Mouse (Mus musculus): ENCODE results near the gene Serpinb11. TPM values are rescaled to one million over a fixed set of nuclear protein-coding genes. Genes with fewer than 3 reads are reported as not detected.

Serpinb11 gene
- total and polyA plus RNA-seq, 3 experiments = not detected

DNA sequence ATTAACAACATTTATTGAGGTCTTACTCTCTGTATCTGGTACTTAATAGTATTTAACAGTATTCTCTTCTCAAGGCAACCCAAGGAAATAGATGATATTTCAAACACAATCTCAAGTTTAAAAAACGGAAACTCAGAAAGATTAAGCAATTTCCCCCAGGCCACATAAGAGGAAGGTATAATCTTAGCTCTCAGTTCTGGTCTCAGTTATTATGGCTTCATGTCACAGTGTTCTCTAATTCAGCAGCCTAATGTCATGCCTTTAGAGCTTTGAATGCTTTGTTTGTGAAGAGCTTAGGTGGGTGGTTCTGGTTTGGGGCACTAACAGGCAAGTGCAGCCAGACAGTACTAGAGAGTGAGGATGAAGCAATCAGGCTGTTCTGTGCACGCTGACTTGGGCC, 28.8 kb downstream of the Serpinb11 start:
- TF ChIP-seq GATA1 (IDR thresholded peaks at IDR 0.05; ENCODE audit: borderline replicate concordance, low read length) (no peak), TAL1 (conservative IDR thresholded peaks at IDR 0.05; ENCODE audit: low read depth, low read length) (no peak), POLR2AphosphoS5 (IDR thresholded peaks at IDR 0.05; ENCODE audit: insufficient replicate concordance, low read depth, low read length) (no peak), CTCF (IDR thresholded peaks at IDR 0.05; ENCODE audit: low read depth, low read length) (no peak), GATA2 (IDR thresholded peaks at IDR 0.05; ENCODE audit: borderline replicate concordance, low read depth, low read length) (no peak)
- ATAC-seq (ENCODE audit: extremely low read depth, insufficient number of reproducible peaks, low FRiP score, poor library complexity, severe bottlenecking) = no peak
- DNase-seq (ENCODE audit: low spot score) = no peak
- peaks cover 19% of the 10 kb centered on the region for H3K9me3 ChIP-seq (replicated peaks)
- H3K36me3 ChIP-seq (replicated peaks) = no peaks in the 10 kb centered on the region
- H3K4me3 ChIP-seq (ENCODE audit: low read depth, low read length) = no peak overlapping the region
- no peaks in the 10 kb centered on the region for H3K27me3 ChIP-seq (ENCODE audit: insufficient read depth, low read length)
- no peaks in the 10 kb centered on the region for H3K4me1 ChIP-seq (ENCODE audit: insufficient read depth, low read depth, low read length)

DNA sequence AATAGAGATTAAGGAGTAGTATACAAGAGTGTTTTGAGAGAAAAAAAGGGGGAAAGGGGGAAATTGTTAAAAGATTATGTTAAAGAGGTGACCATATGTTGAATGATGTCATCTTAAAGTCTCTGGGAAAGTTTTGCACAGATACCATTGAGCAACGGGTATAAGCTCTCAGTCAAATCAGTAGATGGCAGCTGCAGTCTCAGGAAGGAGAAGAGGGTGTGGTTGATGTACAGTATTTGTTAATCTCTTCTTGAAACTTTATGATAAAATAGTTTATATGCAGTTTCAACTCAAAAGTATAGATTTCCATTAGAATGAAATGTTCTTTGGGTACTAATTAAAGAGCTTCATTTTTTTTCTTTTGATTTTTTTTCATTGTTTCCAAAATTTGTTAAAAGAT, 36.5 kb downstream of the Serpinb11 start:
- ATAC-seq (ENCODE audit: extremely low read depth, insufficient number of reproducible peaks, low FRiP score, poor library complexity, severe bottlenecking) (no peak), DNase-seq (ENCODE audit: low spot score) (no peak)
- Histone ChIP-seq H3K9me3 (replicated peaks) (peaks cover 8% of the 10 kb centered on the region), H3K27me3 (ENCODE audit: insufficient read depth, low read length) (no peaks in the 10 kb centered on the region), H3K4me1 (ENCODE audit: insufficient read depth, low read depth, low read length) (no peaks in the 10 kb centered on the region), H3K4me3 (ENCODE audit: low read depth, low read length) (no peak overlapping the region), H3K36me3 (replicated peaks) (no peaks in the 10 kb centered on the region)
- TF ChIP-seq TAL1 (conservative IDR thresholded peaks at IDR 0.05; ENCODE audit: low read depth, low read length) = no peak
- TF ChIP-seq POLR2AphosphoS5 (IDR thresholded peaks at IDR 0.05; ENCODE audit: insufficient replicate concordance, low read depth, low read length) = no peak
- no peak for TF ChIP-seq CTCF (IDR thresholded peaks at IDR 0.05; ENCODE audit: low read depth, low read length)
- no peak for TF ChIP-seq GATA2 (IDR thresholded peaks at IDR 0.05; ENCODE audit: borderline replicate concordance, low read depth, low read length)
- no peak for TF ChIP-seq GATA1 (IDR thresholded peaks at IDR 0.05; ENCODE audit: borderline replicate concordance, low read length)

DNA sequence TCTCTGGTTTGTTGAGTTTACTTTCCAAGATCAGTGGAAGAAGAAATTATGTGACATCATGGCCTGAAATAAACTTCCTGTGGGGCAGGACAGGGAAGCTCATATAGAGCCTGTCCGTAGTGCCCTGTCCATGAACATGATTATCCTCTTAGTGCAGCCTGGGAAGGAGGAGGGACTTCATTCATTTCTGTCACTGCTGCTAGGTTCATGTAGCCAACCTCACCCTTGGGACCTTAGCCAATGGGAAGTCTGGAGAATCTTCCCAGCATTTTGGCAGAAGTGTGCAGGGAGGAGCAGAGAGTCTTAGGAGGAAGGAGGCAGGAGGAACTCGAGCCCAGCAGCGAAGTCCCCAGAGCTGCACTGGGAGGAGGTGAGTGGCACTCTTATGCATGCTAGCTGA, 38.4 kb downstream of the Serpinb11 start, which contains the start of gene Serpinb7:
Gene Serpinb7 (plus strand): TSS at position 301 of the 400 bp plus-strand sequence.
- H3K4me3 ChIP-seq (ENCODE audit: low read depth, low read length) = no peak within 1 kb of the TSS

DNA sequence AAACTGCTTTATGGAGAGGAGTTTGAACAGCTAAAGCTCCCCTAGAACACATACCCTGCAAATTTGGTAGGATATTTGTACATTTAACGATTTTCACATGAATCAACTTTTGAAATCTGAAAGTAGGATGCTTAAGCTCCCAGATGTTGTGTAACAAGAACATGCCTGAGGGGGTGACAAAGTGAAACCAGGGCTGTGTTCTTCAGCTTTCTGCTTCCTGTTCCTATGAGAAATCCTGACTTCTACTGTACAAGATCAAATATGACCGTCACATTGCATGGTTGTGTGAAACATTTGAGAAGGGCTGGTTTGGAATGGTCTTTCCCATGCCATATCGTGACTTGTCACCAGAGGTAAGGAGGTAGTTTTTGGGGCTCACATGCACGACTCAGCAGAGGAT, 41.1 kb downstream of the Serpinb11 start:
- no peaks in the 10 kb centered on the region for H3K27me3 ChIP-seq (ENCODE audit: insufficient read depth, low read length)
- TF ChIP-seq POLR2AphosphoS5 (IDR thresholded peaks at IDR 0.05; ENCODE audit: insufficient replicate concordance, low read depth, low read length) (no peak), CTCF (IDR thresholded peaks at IDR 0.05; ENCODE audit: low read depth, low read length) (no peak), TAL1 (conservative IDR thresholded peaks at IDR 0.05; ENCODE audit: low read depth, low read length) (no peak), GATA1 (IDR thresholded peaks at IDR 0.05; ENCODE audit: borderline replicate concordance, low read length) (no peak), GATA2 (IDR thresholded peaks at IDR 0.05; ENCODE audit: borderline replicate concordance, low read depth, low read length) (no peak)
- ATAC-seq (ENCODE audit: extremely low read depth, insufficient number of reproducible peaks, low FRiP score, poor library complexity, severe bottlenecking) = no peak

More for the DNA sequence above, 38.4 kb downstream of the Serpinb11 start, which contains the start of gene Serpinb7:
- H3K4me1 ChIP-seq (ENCODE audit: insufficient read depth, low read depth, low read length) = no peaks in the 10 kb centered on the region
- H3K27me3 ChIP-seq (ENCODE audit: insufficient read depth, low read length) = no peaks in the 10 kb centered on the region
- peaks cover 13% of the 10 kb centered on the region for H3K9me3 ChIP-seq (replicated peaks)
- TF ChIP-seq TAL1 (conservative IDR thresholded peaks at IDR 0.05; ENCODE audit: low read depth, low read length) (no peak), GATA2 (IDR thresholded peaks at IDR 0.05; ENCODE audit: borderline replicate concordance, low read depth, low read length) (no peak), GATA1 (IDR thresholded peaks at IDR 0.05; ENCODE audit: borderline replicate concordance, low read length) (no peak), POLR2AphosphoS5 (IDR thresholded peaks at IDR 0.05; ENCODE audit: insufficient replicate concordance, low read depth, low read length) (no peak), CTCF (IDR thresholded peaks at IDR 0.05; ENCODE audit: low read depth, low read length) (no peak)
- DNase-seq (ENCODE audit: low spot score) (no peak), ATAC-seq (ENCODE audit: extremely low read depth, insufficient number of reproducible peaks, low FRiP score, poor library complexity, severe bottlenecking) (no peak)
- no peaks in the 10 kb centered on the region for H3K36me3 ChIP-seq (replicated peaks)

DNA sequence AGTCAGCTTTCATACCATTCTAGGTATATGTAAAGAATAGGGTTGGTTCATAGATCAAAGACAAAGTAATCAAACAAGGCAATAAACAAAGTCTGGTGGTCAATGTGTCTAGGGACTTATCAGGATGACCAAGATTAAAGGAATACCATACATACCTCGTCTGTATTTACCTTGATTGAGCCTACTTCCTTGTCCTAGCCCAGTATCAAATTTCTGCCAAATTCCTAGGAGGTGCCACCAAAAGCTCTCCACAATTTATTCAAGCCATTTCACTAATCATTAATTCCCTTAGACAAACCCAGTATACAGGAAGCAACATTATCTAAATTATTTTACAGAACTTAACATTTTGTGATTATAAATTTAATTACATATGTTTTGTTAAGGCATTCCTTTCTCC, 53.7 kb downstream of the Serpinb11 start:
- TF ChIP-seq GATA2 (IDR thresholded peaks at IDR 0.05; ENCODE audit: borderline replicate concordance, low read depth, low read length) = no peak
- TF ChIP-seq GATA1 (IDR thresholded peaks at IDR 0.05; ENCODE audit: borderline replicate concordance, low read length) = no peak
- TF ChIP-seq CTCF (IDR thresholded peaks at IDR 0.05; ENCODE audit: low read depth, low read length) = no peak
- TF ChIP-seq POLR2AphosphoS5 (IDR thresholded peaks at IDR 0.05; ENCODE audit: insufficient replicate concordance, low read depth, low read length) = no peak
- TF ChIP-seq TAL1 (conservative IDR thresholded peaks at IDR 0.05; ENCODE audit: low read depth, low read length) = no peak
- no peaks in the 10 kb centered on the region for H3K36me3 ChIP-seq (replicated peaks)
- no peak for ATAC-seq (ENCODE audit: extremely low read depth, insufficient number of reproducible peaks, low FRiP score, poor library complexity, severe bottlenecking)
- H3K27me3 ChIP-seq (ENCODE audit: insufficient read depth, low read length) = no peaks in the 10 kb centered on the region
- H3K9me3 ChIP-seq (replicated peaks) = peaks cover 6% of the 10 kb centered on the region; the same call in 1 of the 2 replicates
- H3K4me1 ChIP-seq (ENCODE audit: insufficient read depth, low read depth, low read length) = no peaks in the 10 kb centered on the region
- no peak for DNase-seq (ENCODE audit: low spot score)
- no peak overlapping the region for H3K4me3 ChIP-seq (ENCODE audit: low read depth, low read length)

More for the DNA sequence above, 41.1 kb downstream of the Serpinb11 start:
- Histone ChIP-seq H3K9me3 (replicated peaks) (peaks cover 16% of the 10 kb centered on the region), H3K36me3 (replicated peaks) (no peaks in the 10 kb centered on the region), H3K4me3 (ENCODE audit: low read depth, low read length) (no peak overlapping the region), H3K4me1 (ENCODE audit: insufficient read depth, low read depth, low read length) (no peaks in the 10 kb centered on the region)
- no peak for DNase-seq (ENCODE audit: low spot score)

DNA sequence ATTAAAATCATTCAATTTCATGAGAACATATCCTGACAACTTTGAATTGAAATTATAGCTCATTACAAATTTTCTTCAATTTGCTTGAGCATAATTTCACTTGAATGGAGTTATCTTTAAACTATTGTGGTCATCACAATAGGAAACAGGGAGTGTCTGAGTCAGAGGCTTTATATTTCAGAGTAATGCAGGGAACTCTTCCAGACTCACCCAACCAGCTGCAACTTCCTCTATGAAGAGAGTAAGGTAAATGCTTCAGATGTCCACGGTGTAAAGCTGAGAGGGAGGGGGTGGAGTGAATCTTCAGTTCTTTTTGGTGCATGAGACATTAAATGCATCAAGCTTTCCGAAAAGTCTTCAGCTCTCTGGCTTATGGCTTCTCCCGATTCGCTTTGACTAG, 61.5 kb downstream of the Serpinb11 start:
- TF ChIP-seq CTCF (IDR thresholded peaks at IDR 0.05; ENCODE audit: low read depth, low read length) = no peak

More for the DNA sequence above, 61.5 kb downstream of the Serpinb11 start:
- DNase-seq (ENCODE audit: low spot score) = no peak
- Histone ChIP-seq H3K36me3 (replicated peaks) (no peaks in the 10 kb centered on the region), H3K4me3 (ENCODE audit: low read depth, low read length) (no peak overlapping the region), H3K27me3 (ENCODE audit: insufficient read depth, low read length) (no peaks in the 10 kb centered on the region), H3K9me3 (replicated peaks) (peaks cover 10% of the 10 kb centered on the region), H3K4me1 (ENCODE audit: insufficient read depth, low read depth, low read length) (no peaks in the 10 kb centered on the region)
- no peak for ATAC-seq (ENCODE audit: extremely low read depth, insufficient number of reproducible peaks, low FRiP score, poor library complexity, severe bottlenecking)

Other genes with a start within 250 kb of the Serpinb11 start
- gene Serpinb3b, start 82.8 kb upstream of the Serpinb11 start, total RNA-seq (2014; fragmentation: Nextera tagmentation) = not detected in 2 replicates
- gene Serpinb3b, start 82.8 kb upstream of the Serpinb11 start, total RNA-seq (2017) = 0.16 TPM in 1 of 2 replicates, not detected in the other
- not detected in 2 replicates for gene Serpinb3b, start 82.8 kb upstream of the Serpinb11 start, polyA plus RNA-seq (2012)
- not detected in 2 replicates for gene Serpinb3c, start 82.8 kb upstream of the Serpinb11 start, total RNA-seq (2014; fragmentation: Nextera tagmentation)
- not detected in 2 replicates for gene Serpinb3c, start 82.8 kb upstream of the Serpinb11 start, total RNA-seq (2017)
- not detected in 2 replicates for gene Serpinb3c, start 82.8 kb upstream of the Serpinb11 start, polyA plus RNA-seq (2012)
- gene Serpinb7, start 38.5 kb downstream of the Serpinb11 start, total RNA-seq (2014; fragmentation: Nextera tagmentation) = not detected in 2 replicates
- gene Serpinb7, start 38.5 kb downstream of the Serpinb11 start, total RNA-seq (2017) = not detected in 2 replicates
- not detected in 2 replicates for gene Serpinb7, start 38.5 kb downstream of the Serpinb11 start, polyA plus RNA-seq (2012)
- not detected in 2 replicates for gene Serpinb2, start 150.2 kb downstream of the Serpinb11 start, total RNA-seq (2014; fragmentation: Nextera tagmentation)
- gene Serpinb2, start 150.2 kb downstream of the Serpinb11 start, total RNA-seq (2017) = not detected in 2 replicates
- 0.03 TPM in 1 of 2 replicates, not detected in the other for gene Serpinb2, start 150.2 kb downstream of the Serpinb11 start, polyA plus RNA-seq (2012)
- not detected in 2 replicates for gene Serpinb8, start 228.8 kb downstream of the Serpinb11 start, total RNA-seq (2014; fragmentation: Nextera tagmentation)
- gene Serpinb8, start 228.8 kb downstream of the Serpinb11 start, total RNA-seq (2017) = 0.05 TPM in 1 of 2 replicates, not detected in the other
- gene Serpinb8, start 228.8 kb downstream of the Serpinb11 start, polyA plus RNA-seq (2012) = 0.02 TPM in 1 of 2 replicates, not detected in the other